Mouse (Mus musculus) embryo, embryonic 11 days (tissue): Measurements from ENCODE around the gene Manf.
A peak's percentile ranks its signal among the peaks of the same experiment; 100 is the strongest.

Experiments used
- DNase-seq: peaks from one replicate; pipeline ENCODE4 v3.0.0-alpha.2; 2015

Gene Manf

DNA sequence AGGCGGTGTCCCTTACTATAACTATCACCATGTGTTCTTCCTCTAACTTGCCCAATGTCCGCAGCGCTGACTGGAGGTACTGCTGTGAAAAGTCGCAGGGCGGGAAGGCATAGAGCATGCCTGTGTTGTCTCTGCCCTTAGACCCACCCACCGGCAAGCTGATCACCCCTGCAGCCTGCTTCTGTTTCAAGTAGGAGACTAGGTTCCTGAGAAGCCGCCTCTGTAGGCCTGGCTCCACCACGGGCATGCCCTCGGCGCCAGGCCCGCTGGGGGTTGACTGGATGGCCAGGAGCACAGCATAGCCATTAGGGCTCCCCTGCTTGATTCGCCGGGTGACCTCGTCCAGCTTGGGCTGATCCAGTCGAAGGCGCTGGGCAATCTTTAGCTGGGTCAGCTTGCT lies 7.5 kb downstream of the Manf start:
- peak; percentile 37 for DNase-seq

- DNase-seq: no peak
These were observed 8.7 kb downstream of the Manf start for GRCm38 (mm10) chr9:106883085-106883484.

DNA sequence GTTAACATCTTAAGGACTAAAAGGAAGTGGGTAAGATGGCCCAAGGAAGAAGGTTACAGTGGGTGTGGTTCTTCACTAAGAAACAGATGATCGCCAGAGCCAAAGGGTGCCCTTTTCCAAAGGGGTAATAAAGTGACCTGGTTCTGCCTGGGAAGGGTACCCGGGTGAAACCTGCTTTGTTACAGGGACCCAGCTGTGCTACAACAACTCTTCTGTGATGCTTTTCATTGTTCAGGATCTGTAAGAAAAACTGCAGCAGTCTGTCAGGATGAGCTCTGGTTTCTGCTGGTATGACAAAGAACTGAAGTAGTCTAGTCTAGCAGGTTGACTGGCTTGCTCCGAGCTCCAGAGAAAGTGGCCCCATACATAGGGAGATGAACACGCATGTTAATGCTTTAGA lies 9.6 kb downstream of the Manf start:
- no peak for DNase-seq

- DNase-seq: no peak
These were observed 10.6 kb downstream of the Manf start for GRCm38 (mm10) chr9:106881071-106881755.

- no peak for DNase-seq
These were observed 12.3 kb downstream of the Manf start for GRCm38 (mm10) chr9:106879471-106879870.

DNA sequence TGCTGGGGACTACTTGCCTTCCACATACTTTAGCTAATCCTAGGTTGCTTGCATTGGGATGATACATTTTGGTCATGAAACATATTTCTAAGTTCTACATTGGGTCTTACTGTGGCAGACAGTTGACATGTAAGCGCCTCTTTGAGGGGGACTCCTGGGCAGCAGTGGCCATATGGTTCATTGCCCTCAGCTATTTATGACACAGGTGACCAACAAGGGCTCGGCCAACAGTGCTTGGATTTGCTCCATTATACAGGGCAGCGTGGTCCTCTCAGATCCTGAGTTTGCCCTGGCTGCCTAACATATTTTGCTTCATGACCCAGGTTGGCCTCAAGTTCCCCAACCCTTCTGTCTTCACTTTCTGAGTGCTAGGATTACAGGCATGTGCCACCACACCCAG lies 15.1 kb downstream of the Manf start:
- no peak for DNase-seq

DNA sequence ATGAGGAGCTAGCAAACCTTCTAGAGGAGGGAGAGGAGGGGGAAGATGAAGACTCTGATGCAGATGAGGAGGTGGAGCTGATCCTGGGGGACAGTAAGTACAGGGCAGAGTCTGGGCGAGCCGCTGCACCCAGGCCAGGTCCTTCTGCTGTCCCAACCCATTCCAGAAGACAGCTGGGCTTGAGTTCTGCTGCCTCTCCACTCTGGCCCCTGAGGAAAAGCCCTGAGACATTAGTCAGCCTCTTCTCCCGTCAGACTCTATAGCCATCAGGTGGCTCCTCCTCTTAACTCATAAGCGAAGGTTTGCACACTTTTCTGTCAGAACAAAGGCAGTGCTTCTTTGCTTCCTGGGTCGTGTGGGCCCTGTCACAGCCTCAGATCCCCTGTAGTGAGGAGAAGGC lies 17.6 kb downstream of the Manf start:
- no peak for DNase-seq

GRCm38 (mm10) chr9:106858036-106858435 lies 33.7 kb downstream of the Manf start:
- DNase-seq: no peak

DNA sequence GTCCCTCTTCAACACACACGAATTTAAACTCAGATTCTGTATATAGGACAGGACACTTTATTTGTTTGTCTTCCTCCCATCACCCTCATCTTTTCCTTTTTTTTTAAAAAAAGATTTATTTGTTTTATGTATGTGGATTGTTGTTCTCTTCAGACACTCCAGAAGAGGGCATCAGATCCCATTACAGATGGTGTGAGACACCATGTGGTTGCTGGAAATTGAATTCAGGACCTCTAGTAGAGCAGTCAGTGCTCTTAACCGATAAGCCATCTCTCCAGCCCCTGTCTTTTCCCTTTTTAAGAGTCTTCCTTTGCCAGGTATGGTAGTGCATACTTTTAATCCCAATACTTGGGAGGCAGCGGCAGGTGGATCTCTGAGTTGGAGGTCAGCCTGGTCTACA lies 35.1 kb downstream of the Manf start:
- DNase-seq: no peak

DNA sequence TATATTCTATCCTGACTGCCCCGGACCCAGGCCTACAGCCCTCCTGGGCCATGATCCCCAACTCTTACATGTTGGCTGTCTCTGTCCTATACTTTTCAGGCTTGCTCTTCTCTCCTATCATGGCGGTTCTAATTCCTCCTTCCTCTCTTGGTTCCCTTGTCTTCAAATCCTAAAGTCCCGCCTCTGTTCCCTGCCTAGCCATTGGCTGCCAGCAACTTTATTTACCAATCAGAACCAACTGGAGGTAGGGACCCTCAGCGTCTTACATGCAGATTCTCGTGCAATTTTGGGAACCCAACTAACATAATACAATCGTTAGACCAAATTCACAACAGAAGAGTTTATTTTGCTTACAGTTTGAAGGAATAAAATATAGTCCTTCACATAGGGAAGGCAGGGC lies 49.0 kb downstream of the Manf start:
- DNase-seq: no peak

DNA sequence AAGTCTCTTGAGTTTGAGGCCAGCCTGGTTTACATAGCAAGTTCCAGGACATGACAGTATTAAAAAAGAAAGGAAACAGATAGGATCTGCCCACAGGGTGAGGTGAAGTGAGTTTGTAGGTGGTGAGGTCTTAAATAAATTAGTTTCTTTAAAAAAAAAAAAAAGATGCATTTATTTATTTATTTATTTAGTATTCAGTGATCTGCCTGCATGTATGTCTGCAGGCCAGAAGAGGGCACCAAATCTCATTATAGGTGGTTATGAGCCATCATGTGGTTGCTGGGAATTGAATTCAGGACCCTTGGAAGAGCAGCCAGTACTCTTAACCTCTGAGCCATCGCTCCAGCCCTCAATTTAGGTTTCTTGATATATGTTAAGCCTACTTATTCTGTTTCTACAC lies 51.2 kb downstream of the Manf start:
- DNase-seq: peak; percentile 3

DNA sequence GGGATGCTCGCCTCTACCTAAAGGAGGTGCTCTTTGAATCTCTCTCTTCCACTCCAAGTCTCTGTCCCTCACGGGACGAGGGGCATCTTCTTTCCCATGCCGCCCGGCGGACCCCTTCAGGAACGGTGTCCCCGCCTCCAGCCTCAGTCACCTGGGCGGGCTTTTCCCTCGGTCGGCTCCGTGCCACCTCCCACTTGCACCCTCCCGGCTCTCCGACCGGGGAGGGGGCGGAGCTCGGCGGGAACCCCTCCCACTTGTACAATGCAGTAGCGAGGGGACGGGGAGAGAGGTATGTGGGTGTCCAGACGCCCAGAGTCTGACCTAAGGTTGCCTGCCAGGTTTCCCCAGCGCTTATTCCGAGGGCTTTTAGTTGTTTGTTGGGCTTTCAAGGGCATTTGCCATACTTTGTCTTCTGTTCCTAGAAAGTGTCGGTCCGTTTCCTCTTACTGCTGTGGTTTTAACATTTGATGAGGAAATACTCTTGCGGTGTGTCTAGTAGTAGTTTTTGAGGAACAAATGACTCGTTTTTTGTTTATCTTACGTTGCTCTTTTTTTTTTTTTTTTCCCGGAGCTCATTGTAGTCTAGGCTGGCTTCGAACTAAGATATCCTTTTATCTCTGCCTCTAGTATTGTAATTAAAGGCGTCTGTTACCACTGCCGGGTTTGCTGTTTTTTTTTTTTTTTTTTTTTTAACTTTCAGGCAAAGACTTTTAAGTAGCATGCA lies 69.2 kb downstream of the Manf start:
- peak; percentile 92 for DNase-seq

DNA sequence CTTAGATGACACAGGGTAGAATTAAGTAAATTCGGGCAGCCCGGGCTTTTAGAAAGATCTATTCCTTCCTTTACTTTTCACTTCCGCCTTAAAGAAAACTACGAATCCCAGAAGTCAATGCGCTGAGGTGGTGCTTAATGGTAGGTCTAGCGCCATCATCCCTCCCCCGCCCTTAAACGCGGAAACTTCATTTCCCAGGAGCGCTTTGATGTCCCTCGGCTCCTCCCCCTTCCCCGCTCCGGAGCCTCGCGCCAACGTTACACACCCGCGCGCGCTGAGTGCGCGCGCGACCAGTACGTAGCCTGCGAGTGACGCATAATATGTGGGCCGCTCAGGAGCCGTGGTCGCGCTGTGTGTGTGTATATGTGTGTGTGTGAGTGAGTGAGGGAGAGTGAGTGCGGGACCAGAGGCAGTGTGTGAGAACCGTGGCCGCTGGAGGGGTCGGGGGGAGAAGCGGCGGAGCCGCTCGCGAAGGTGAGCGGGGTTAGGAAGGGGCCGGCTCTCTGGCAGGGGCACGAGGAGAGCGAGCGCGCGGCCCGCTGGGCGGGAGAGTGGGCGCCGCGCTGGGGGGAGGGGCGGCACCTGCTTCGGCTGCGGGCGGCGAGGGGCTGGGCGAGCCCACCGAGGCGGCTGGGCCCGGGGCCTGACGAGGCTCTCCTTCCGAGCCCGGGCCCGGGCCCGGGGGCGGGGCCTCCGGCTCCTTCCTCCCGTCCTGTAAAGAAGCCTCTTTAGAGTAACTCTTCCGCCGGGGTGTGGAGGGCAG lies 70.0 kb downstream of the Manf start, which contains the start of gene Dcaf1:
Gene Dcaf1, plus strand, starts transcription at position 257 of the 763 bp plus-strand sequence.
- DNase-seq: peak; percentile 100

- peak; percentile 2 for DNase-seq
These were observed 70.6 kb downstream of the Manf start for GRCm38 (mm10) chr9:106821050-106821617.

GRCm38 (mm10) chr9:106819201-106819600 lies 72.6 kb downstream of the Manf start:
- peak; percentile 11 for DNase-seq

DNA sequence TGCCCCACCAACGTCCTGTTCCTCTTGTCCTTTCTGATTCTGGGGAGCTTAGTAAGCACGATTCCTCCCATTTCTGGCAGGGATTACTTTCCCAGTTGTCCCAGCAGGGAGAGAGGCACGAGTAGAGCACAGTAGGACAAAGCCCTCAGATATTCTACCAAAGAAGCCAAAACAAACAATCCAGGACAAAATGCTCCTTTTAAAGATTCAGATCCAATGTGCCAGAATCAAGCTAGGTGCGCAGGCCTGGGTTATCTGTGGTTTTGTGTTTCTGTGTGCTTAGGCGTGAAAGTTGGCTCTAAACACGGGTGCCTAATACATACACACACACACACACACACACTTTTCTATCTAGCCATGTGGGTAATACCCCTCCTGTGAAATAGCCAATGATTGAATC lies 73.6 kb downstream of the Manf start:
- no peak for DNase-seq

DNA sequence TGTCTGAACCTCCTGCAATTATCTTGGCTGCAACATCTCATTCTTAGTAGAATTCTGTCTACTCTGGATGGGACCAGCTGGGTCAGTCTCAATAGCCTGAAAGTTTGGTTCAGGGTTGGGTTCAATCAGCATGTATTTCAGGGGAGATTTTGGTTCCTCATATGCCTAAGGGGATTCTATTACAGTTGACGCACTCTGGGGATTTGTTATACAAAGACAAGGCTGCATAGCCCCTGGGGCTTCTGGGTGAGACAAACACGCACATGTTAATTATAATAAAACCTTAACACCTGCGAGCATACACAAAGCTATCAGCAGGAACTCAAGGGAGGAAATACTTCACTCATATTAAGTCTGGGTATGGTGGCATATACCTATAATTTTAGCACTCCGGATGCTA lies 85.3 kb downstream of the Manf start:
- no peak for DNase-seq

- DNase-seq: no peak
These were observed 100.9 kb downstream of the Manf start for GRCm38 (mm10) chr9:106790831-106791230.

- no peak for DNase-seq
These were observed 102.4 kb downstream of the Manf start for GRCm38 (mm10) chr9:106789363-106789762.

DNA sequence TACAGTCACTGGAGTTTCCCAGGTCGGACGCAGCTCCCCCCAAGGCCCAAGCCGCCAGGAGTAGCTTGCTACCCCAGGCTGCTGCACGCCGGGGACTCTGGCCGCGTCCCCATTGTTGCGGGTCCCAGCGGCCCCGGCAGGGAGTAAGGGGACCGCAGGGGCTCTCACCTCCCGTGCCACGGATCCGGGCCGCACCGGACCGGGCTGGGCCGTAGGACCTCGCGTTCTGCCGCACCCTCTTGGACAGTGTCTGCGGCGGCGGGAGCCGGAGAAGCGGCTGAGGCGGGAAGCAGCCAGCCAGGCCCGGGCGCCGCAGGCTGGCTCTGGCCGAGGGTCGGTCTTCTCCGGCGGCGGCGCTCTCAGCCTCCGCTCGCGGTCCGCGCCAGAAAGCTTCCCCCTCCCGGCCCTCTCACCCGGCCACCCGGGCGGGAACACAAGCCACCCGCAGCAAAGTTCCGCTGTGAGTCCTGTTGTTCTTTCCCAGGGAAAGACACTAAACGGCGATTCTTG lies 102.9 kb downstream of the Manf start, which contains the start of gene Rad54l2:
Gene Rad54l2, minus strand, starts transcription at position 383 of the 510 bp plus-strand sequence.
- peak; percentile 92 for DNase-seq
